Mouse (Mus musculus): ENCODE results near the gene Fancd2. TPM values are rescaled to one million over a fixed set of nuclear protein-coding genes. Genes with fewer than 3 reads are reported as not detected.

The Fancd2 gene
- total and polyA plus RNA-seq, 2 experiments = 0.18 to 0.22 TPM

GRCm38 (mm10) chr6:113643967-113644366 is 112.5 kb downstream of the Fancd2 start:
- Histone ChIP-seq H3K4me3 (ENCODE audit: insufficient read depth, low read depth, low read length) (no peak overlapping the region), H3K27ac (replicated peaks; ENCODE audit: insufficient read depth, low read depth, low read length) (peak overlapping the region; percentile 45), H3K79me2 (ENCODE audit: control insufficient read depth, insufficient read depth, low read length) (peaks cover 46% of the 10 kb centered on the region; the same call in 1 of the 2 replicates), H3K4me1 (ENCODE audit: control insufficient read depth, insufficient read depth, low read length) (peaks cover 49% of the 10 kb centered on the region), H3K36me3 (ENCODE audit: control insufficient read depth, insufficient read depth, low read length) (peaks cover 10% of the 10 kb centered on the region; the same call in 1 of the 2 replicates), H3K27me3 (ENCODE audit: control insufficient read depth, insufficient read depth, low read length) (no peaks in the 10 kb centered on the region), H3K9ac (ENCODE audit: low read depth, low read length) (no peak overlapping the region)
- 14% methylated on average over 2 of the region's 2 CpGs for WGBS
- peak; percentile 51 for DNase-seq (ENCODE audit: extremely low read depth, low read depth, low spot score)
- TF ChIP-seq CTCF (IDR thresholded peaks at IDR 0.05; ENCODE audit: low read depth, low read length) = no peak

GRCm38 (mm10) chr6:113644808-113645207 is 113.3 kb downstream of the Fancd2 start:
- no peaks in the 10 kb centered on the region for H3K27me3 ChIP-seq (ENCODE audit: control insufficient read depth, insufficient read depth, low read length)
- H3K9ac ChIP-seq (ENCODE audit: low read depth, low read length) = no peak overlapping the region; the same call in 1 of the 2 replicates
- WGBS = 35% methylated on average over 8 of the region's 8 CpGs
- H3K4me3 ChIP-seq (ENCODE audit: insufficient read depth, low read depth, low read length) = no peak overlapping the region
- peak; percentile 65 for DNase-seq (ENCODE audit: extremely low read depth, low read depth, low spot score)
- peaks cover 48% of the 10 kb centered on the region for H3K4me1 ChIP-seq (ENCODE audit: control insufficient read depth, insufficient read depth, low read length)
- peaks cover 10% of the 10 kb centered on the region; the same call in 1 of the 2 replicates for H3K36me3 ChIP-seq (ENCODE audit: control insufficient read depth, insufficient read depth, low read length)
- peak overlapping the region; percentile 45 for H3K27ac ChIP-seq (replicated peaks; ENCODE audit: insufficient read depth, low read depth, low read length)
- TF ChIP-seq CTCF (IDR thresholded peaks at IDR 0.05; ENCODE audit: low read depth, low read length) (no peak), POLR2A (IDR thresholded peaks at IDR 0.05; ENCODE audit: extremely low read depth, insufficient read depth, low read length) (no peak)
- peaks cover 41% of the 10 kb centered on the region; the same call in 1 of the 2 replicates for H3K79me2 ChIP-seq (ENCODE audit: control insufficient read depth, insufficient read depth, low read length)

Other genes starting within 250 kb of the Fancd2 start
- gene Cpne9, start 249.4 kb upstream of the Fancd2 start, total RNA-seq (2014; rRNA removed) = not detected in 2 replicates
- not detected in 2 replicates for gene Cpne9, start 249.4 kb upstream of the Fancd2 start, polyA plus RNA-seq (2012; rRNA removed)
- 5.4 and 5.5 TPM in 2 replicates for gene Brpf1, start 224.5 kb upstream of the Fancd2 start, total RNA-seq (2014; rRNA removed)
- gene Brpf1, start 224.5 kb upstream of the Fancd2 start, polyA plus RNA-seq (2012; rRNA removed) = 6.7 and 10.2 TPM in 2 replicates
- gene Ogg1, start 204.7 kb upstream of the Fancd2 start, total RNA-seq (2014; rRNA removed) = 4.8 and 5.0 TPM in 2 replicates
- gene Ogg1, start 204.7 kb upstream of the Fancd2 start, polyA plus RNA-seq (2012; rRNA removed) = 9.2 and 10.4 TPM in 2 replicates
- gene Camk1, start 187.7 kb upstream of the Fancd2 start, total RNA-seq (2014; rRNA removed) = 16.1 and 18.8 TPM in 2 replicates
- gene Camk1, start 187.7 kb upstream of the Fancd2 start, polyA plus RNA-seq (2012; rRNA removed) = 12.1 and 15.6 TPM in 2 replicates
- gene Tada3, start 153.8 kb upstream of the Fancd2 start, total RNA-seq (2014; rRNA removed) = 5.2 and 6.6 TPM in 2 replicates
- gene Tada3, start 153.8 kb upstream of the Fancd2 start, polyA plus RNA-seq (2012; rRNA removed) = 8.4 and 10.4 TPM in 2 replicates
- 36.0 and 41.8 TPM in 2 replicates for gene Arpc4, start 153.6 kb upstream of the Fancd2 start, total RNA-seq (2014; rRNA removed)
- gene Arpc4, start 153.6 kb upstream of the Fancd2 start, polyA plus RNA-seq (2012; rRNA removed) = 31.5 and 36.4 TPM in 2 replicates
- 0.65 and 1.5 TPM in 2 replicates for gene Ttll3, start 142.4 kb upstream of the Fancd2 start, total RNA-seq (2014; rRNA removed)
- 1.7 TPM in 2 replicates for gene Ttll3, start 142.4 kb upstream of the Fancd2 start, polyA plus RNA-seq (2012; rRNA removed)
- 14.2 and 17.2 TPM in 2 replicates for gene Rpusd3, start 112.3 kb upstream of the Fancd2 start, total RNA-seq (2014; rRNA removed)
- 106 and 118 TPM in 2 replicates for gene Rpusd3, start 112.3 kb upstream of the Fancd2 start, polyA plus RNA-seq (2012; rRNA removed)
- 0.92 and 1.5 TPM in 2 replicates for gene Cidec, start 95.9 kb upstream of the Fancd2 start, total RNA-seq (2014; rRNA removed)
- 1.1 and 1.5 TPM in 2 replicates for gene Cidec, start 95.9 kb upstream of the Fancd2 start, polyA plus RNA-seq (2012; rRNA removed)
- 20.2 and 26.6 TPM in 2 replicates for gene Jagn1, start 89.1 kb upstream of the Fancd2 start, total RNA-seq (2014; rRNA removed)
- 59.1 and 61.5 TPM in 2 replicates for gene Jagn1, start 89.1 kb upstream of the Fancd2 start, polyA plus RNA-seq (2012; rRNA removed)
- gene Il17re, start 73.2 kb upstream of the Fancd2 start, total RNA-seq (2014; rRNA removed) = 0.46 TPM in 1 of 2 replicates, not detected in the other
- gene Il17re, start 73.2 kb upstream of the Fancd2 start, polyA plus RNA-seq (2012; rRNA removed) = 0.26 TPM in 2 replicates
- 27.8 and 32.6 TPM in 2 replicates for gene Il17rc, start 60.3 kb upstream of the Fancd2 start, total RNA-seq (2014; rRNA removed)
- 79.2 and 87.5 TPM in 2 replicates for gene Il17rc, start 60.3 kb upstream of the Fancd2 start, polyA plus RNA-seq (2012; rRNA removed)
- 12.3 and 15.9 TPM in 2 replicates for gene Creld1, start 48.4 kb upstream of the Fancd2 start, total RNA-seq (2014; rRNA removed)
- 24.4 and 28.7 TPM in 2 replicates for gene Creld1, start 48.4 kb upstream of the Fancd2 start, polyA plus RNA-seq (2012; rRNA removed)
- gene Prrt3, start 29.8 kb upstream of the Fancd2 start, total RNA-seq (2014; rRNA removed) = under 0.01 TPM in 1 of 2 replicates, not detected in the other
- gene Prrt3, start 29.8 kb upstream of the Fancd2 start, polyA plus RNA-seq (2012; rRNA removed) = not detected in 2 replicates
- 53.5 and 56.0 TPM in 2 replicates for gene Emc3, start within 50 bp of the Fancd2 start, total RNA-seq (2014; rRNA removed)
- gene Emc3, start within 50 bp of the Fancd2 start, polyA plus RNA-seq (2012; rRNA removed) = 31.9 and 35.5 TPM in 2 replicates
- not detected in 2 replicates for gene Fancd2os, start 69.0 kb downstream of the Fancd2 start, total RNA-seq (2014; rRNA removed)
- gene Fancd2os, start 69.0 kb downstream of the Fancd2 start, polyA plus RNA-seq (2012; rRNA removed) = not detected in 2 replicates
- gene Brk1, start 73.1 kb downstream of the Fancd2 start, total RNA-seq (2014; rRNA removed) = 70.3 and 76.0 TPM in 2 replicates
- gene Brk1, start 73.1 kb downstream of the Fancd2 start, polyA plus RNA-seq (2012; rRNA removed) = 75.9 and 80.3 TPM in 2 replicates
- gene Vhl, start 92.3 kb downstream of the Fancd2 start, total RNA-seq (2014; rRNA removed) = 7.2 and 9.1 TPM in 2 replicates
- 12.1 and 14.0 TPM in 2 replicates for gene Vhl, start 92.3 kb downstream of the Fancd2 start, polyA plus RNA-seq (2012; rRNA removed)
- gene Irak2, start 106.8 kb downstream of the Fancd2 start, total RNA-seq (2014; rRNA removed) = 18.2 and 20.7 TPM in 2 replicates
- 30.8 and 36.1 TPM in 2 replicates for gene Irak2, start 106.8 kb downstream of the Fancd2 start, polyA plus RNA-seq (2012; rRNA removed)
- 15.0 and 19.9 TPM in 2 replicates for gene Tatdn2, start 165.4 kb downstream of the Fancd2 start, total RNA-seq (2014; rRNA removed)
- gene Tatdn2, start 165.4 kb downstream of the Fancd2 start, polyA plus RNA-seq (2012; rRNA removed) = 15.6 and 16.7 TPM in 2 replicates
- gene Ghrl, start 188.2 kb downstream of the Fancd2 start, total RNA-seq (2014; rRNA removed) = not detected in 2 replicates
- gene Ghrl, start 188.2 kb downstream of the Fancd2 start, polyA plus RNA-seq (2012; rRNA removed) = not detected in 2 replicates
- 98.7 and 108 TPM in 2 replicates for gene Sec13, start 209.1 kb downstream of the Fancd2 start, total RNA-seq (2014; rRNA removed)
- 86.2 and 88.2 TPM in 2 replicates for gene Sec13, start 209.1 kb downstream of the Fancd2 start, polyA plus RNA-seq (2012; rRNA removed)

Data from liver, adult 2 months (tissue).